Mouse (Mus musculus) neural tube, embryonic 11.5 days (tissue): Measurements from ENCODE around the gene Rnf166. TPM values are rescaled to one million over a fixed set of nuclear protein-coding genes. Genes with fewer than 3 reads are reported as not detected.

Experiments used
- ATAC-seq: fragments of 200-750 bp; cut with Nextera tagmentation; 2 replicates; pipeline ENCODE4 v1.8.0; 2017; ENCODE audit warnings: moderate number of reproducible peaks, mild to moderate bottlenecking, moderate TSS enrichment, moderate library complexity; ENCODE audit not compliant: insufficient read depth, low FRiP score, low TSS enrichment
- DNase-seq: peaks from one replicate; pipeline ENCODE4 v3.0.0-alpha.2; 2015; ENCODE audit warnings: low spot score
- H3K27ac ChIP-seq: fragments of 300-500 bp; sonication (generic); 2 replicates; pipeline ENCODE4 v1.5.1; 2014; ENCODE audit warnings: low read depth, mild to moderate bottlenecking, low read length
- H3K27me3 ChIP-seq: fragments of 300-500 bp; sonication (generic); 2 replicates; pipeline ENCODE4 v1.6.1; 2014; ENCODE audit warnings: mild to moderate bottlenecking, low read length, mixed read lengths; ENCODE audit not compliant: control insufficient read depth, insufficient read depth
- H3K36me3 ChIP-seq: fragments of 300-500 bp; sonication (generic); 2 replicates; pipeline ENCODE4 v1.6.1; 2014; ENCODE audit warnings: mild to moderate bottlenecking, low read length, moderate library complexity, mixed read lengths; ENCODE audit not compliant: control insufficient read depth, insufficient read depth
- H3K4me1 ChIP-seq: fragments of 300-500 bp; sonication (generic); 2 replicates; pipeline ENCODE4 v1.6.1; 2014; ENCODE audit warnings: low read length, mixed read lengths; ENCODE audit not compliant: control insufficient read depth, insufficient read depth
- H3K4me2 ChIP-seq: fragments of 300-500 bp; sonication (generic); 2 replicates; pipeline ENCODE4 v1.6.1; 2014; ENCODE audit warnings: low read depth, mild to moderate bottlenecking, moderate library complexity
- H3K4me3 ChIP-seq: fragments of 300-500 bp; sonication (generic); 2 replicates; pipeline ENCODE4 v1.5.1; 2014; ENCODE audit warnings: low read depth, low read length
- H3K9ac ChIP-seq: fragments of 300-500 bp; sonication (generic); 2 replicates; pipeline ENCODE4 v1.6.1; 2014; ENCODE audit warnings: mild to moderate bottlenecking, low read length
- H3K9me3 ChIP-seq: fragments of 300-500 bp; sonication (generic); 2 replicates; pipeline ENCODE4 v1.6.1; 2016; ENCODE audit warnings: low read length; ENCODE audit not compliant: control insufficient read depth
- WGBS: fragments of 180-500 bp; shearing (Covaris S2); extraction: QIAGEN DNeasy Blood & Tissue Kit; methylation state at CpG from one replicate; pipeline ENCODE4 v1.1.7; 2014; 5-methylcytosine and 5-hydroxymethylcytosine counted together
- polyA plus RNA-seq: library from polyadenylated mRNA; unstranded; fragments of >200 nt; fragmentation: Nextera tagmentation; extraction: Ambion mirVana; gene quantifications from 2 replicates; pipeline ENCODE4 v1.2.1, GENCODE M21; 2014

Gene Rnf166
- polyA plus RNA-seq, 1 experiment from 2014 or later = 30.1 TPM

- no peak overlapping the region for H3K4me3 ChIP-seq
- DNase-seq (no peak), ATAC-seq (no peak)
- WGBS = 69% methylated on average over 7 of the region's 7 CpGs
- peaks cover 3% of the 10 kb centered on the region for H3K4me1 ChIP-seq
- no peak overlapping the region for H3K9ac ChIP-seq
- no peaks in the 10 kb centered on the region for H3K9me3 ChIP-seq
- no peaks in the 10 kb centered on the region for H3K27me3 ChIP-seq
- H3K27ac ChIP-seq = no peak overlapping the region
- no peaks in the 10 kb centered on the region for H3K36me3 ChIP-seq
- no peak overlapping the region for H3K4me2 ChIP-seq
Measured at GRCm38 (mm10) chr8:122512392-122512791, 36.5 kb upstream of the Rnf166 start.

GRCm38 (mm10) chr8:122511552-122511951 lies 35.7 kb upstream of the Rnf166 start:
- no peak overlapping the region for H3K9ac ChIP-seq
- no peaks in the 10 kb centered on the region for H3K27me3 ChIP-seq
- H3K4me3 ChIP-seq = no peak overlapping the region
- WGBS = 79% methylated on average over 16 of the region's 16 CpGs
- H3K36me3 ChIP-seq = no peaks in the 10 kb centered on the region
- ATAC-seq = no peak
- H3K9me3 ChIP-seq = no peaks in the 10 kb centered on the region
- no peak overlapping the region for H3K4me2 ChIP-seq
- H3K27ac ChIP-seq = no peak overlapping the region
- DNase-seq = no peak
- no peaks in the 10 kb centered on the region for H3K4me1 ChIP-seq

GRCm38 (mm10) chr8:122500856-122501255 lies 25.0 kb upstream of the Rnf166 start:
- 41% methylated on average over 10 of the region's 10 CpGs for WGBS
- Histone ChIP-seq H3K4me3 (no peak overlapping the region), H3K4me2 (no peak overlapping the region), H3K4me1 (0 out of 2 replicates have a peak, but pooled peaks cover 3% of the 10 kb centered on the region), H3K36me3 (no peaks in the 10 kb centered on the region), H3K9me3 (no peaks in the 10 kb centered on the region), H3K9ac (no peak overlapping the region), H3K27me3 (no peaks in the 10 kb centered on the region), H3K27ac (no peak overlapping the region)
- DNase-seq = peak; percentile 78
- no peak for ATAC-seq

GRCm38 (mm10) chr8:122497912-122498311 lies 22.0 kb upstream of the Rnf166 start:
- H3K4me2 ChIP-seq = no peak overlapping the region
- H3K4me3 ChIP-seq = no peak overlapping the region
- H3K27me3 ChIP-seq = no peaks in the 10 kb centered on the region
- DNase-seq (no peak), ATAC-seq (no peak)
- H3K36me3 ChIP-seq = no peaks in the 10 kb centered on the region
- WGBS = 73% methylated on average over 17 of the region's 17 CpGs
- no peaks in the 10 kb centered on the region for H3K4me1 ChIP-seq
- no peak overlapping the region for H3K9ac ChIP-seq
- H3K9me3 ChIP-seq = no peaks in the 10 kb centered on the region
- no peak overlapping the region for H3K27ac ChIP-seq

- Histone ChIP-seq H3K27ac (no peak overlapping the region), H3K9ac (no peak overlapping the region), H3K36me3 (no peaks in the 10 kb centered on the region), H3K27me3 (no peaks in the 10 kb centered on the region), H3K9me3 (no peaks in the 10 kb centered on the region), H3K4me2 (no peak overlapping the region), H3K4me3 (no peak overlapping the region), H3K4me1 (no peaks in the 10 kb centered on the region)
- WGBS = 91% methylated on average over 11 of the region's 12 CpGs
- ATAC-seq (no peak), DNase-seq (no peak)
Measured at GRCm38 (mm10) chr8:122497016-122497734, 21.3 kb upstream of the Rnf166 start.

GRCm38 (mm10) chr8:122488387-122488786 lies 12.5 kb upstream of the Rnf166 start:
- no peak overlapping the region for H3K9ac ChIP-seq
- H3K27ac ChIP-seq = no peak overlapping the region
- ATAC-seq = no peak
- no peak for DNase-seq
- H3K4me2 ChIP-seq = no peak overlapping the region
- no peaks in the 10 kb centered on the region for H3K27me3 ChIP-seq
- 94% methylated on average over 9 of the region's 9 CpGs for WGBS
- H3K4me3 ChIP-seq = no peak overlapping the region
- H3K4me1 ChIP-seq = no peaks in the 10 kb centered on the region
- peaks cover 7% of the 10 kb centered on the region for H3K36me3 ChIP-seq
- no peaks in the 10 kb centered on the region for H3K9me3 ChIP-seq

GRCm38 (mm10) chr8:122484831-122485230 lies 9.0 kb upstream of the Rnf166 start:
- Histone ChIP-seq H3K27me3 (no peaks in the 10 kb centered on the region), H3K4me3 (no peak overlapping the region), H3K9ac (no peak overlapping the region), H3K9me3 (no peaks in the 10 kb centered on the region), H3K36me3 (peaks cover 28% of the 10 kb centered on the region), H3K27ac (no peak overlapping the region), H3K4me2 (no peak overlapping the region), H3K4me1 (no peaks in the 10 kb centered on the region)
- 93% methylated on average over 12 of the region's 12 CpGs for WGBS
- no peak for ATAC-seq
- no peak for DNase-seq

GRCm38 (mm10) chr8:122483877-122484276 lies 8.0 kb upstream of the Rnf166 start:
- Histone ChIP-seq H3K4me1 (no peaks in the 10 kb centered on the region), H3K36me3 (peaks cover 33% of the 10 kb centered on the region), H3K27me3 (no peaks in the 10 kb centered on the region), H3K4me3 (no peak overlapping the region), H3K9ac (no peak overlapping the region), H3K4me2 (no peak overlapping the region), H3K9me3 (no peaks in the 10 kb centered on the region), H3K27ac (no peak overlapping the region)
- no peak for DNase-seq
- no peak for ATAC-seq
- 97% methylated on average over 7 of the region's 7 CpGs for WGBS

GRCm38 (mm10) chr8:122482448-122482847 lies 6.6 kb upstream of the Rnf166 start:
- Histone ChIP-seq H3K9me3 (no peaks in the 10 kb centered on the region), H3K27ac (no peak overlapping the region), H3K27me3 (no peaks in the 10 kb centered on the region), H3K4me3 (no peak overlapping the region), H3K36me3 (peaks cover 36% of the 10 kb centered on the region), H3K4me2 (no peak overlapping the region), H3K4me1 (no peaks in the 10 kb centered on the region), H3K9ac (no peak overlapping the region)
- 94% methylated on average over 8 of the region's 8 CpGs for WGBS
- ATAC-seq (no peak), DNase-seq (no peak)
